In genomic region chr10:55697096-55697495, GRCm38 (mm10) we compare ENCODE assay signal across 18 mouse cellular contexts.
A peak's percentile ranks its signal among the peaks of the same experiment; 100 is the strongest.
DNase-seq lines count a peak whose midpoint lies in the region; TF ChIP-seq lines count a peak whose summit lies in the region.
"Had no signal": no experiment of that assay in that cellular context is flagged by ENCODE, and none has a peak within 500 bp of the region (broad histone marks: within the 10 kb centered on the region; RNA-seq: fewer than 3 reads in every experiment).

No protein-coding gene starts in this region.

- TF ChIP-seq EP300 in CH12.LX (IDR thresholded peaks at IDR 0.05; ENCODE audit: low read length), result no peak

- H3K9me3 ChIP-seq in CH12.LX (replicated peaks; ENCODE audit: low read length), result no peaks in the 10 kb centered on the region
- H3K9me3 ChIP-seq in ES-E14 (ENCODE audit: control insufficient read depth, insufficient read depth, low read depth, low read length), result no peaks in the 10 kb centered on the region
- H3K9me3 ChIP-seq: G1E had no signal

- dilution Hi-C loops in CH12.LX (cut with MboI; ENCODE audit: extremely low pct_ligation_motif_present, extremely low pct_unique_long_range_greater_than_20kb, low sequenced_read_pairs), result no loop called here

- H3K36me3 ChIP-seq in CH12.LX (replicated peaks in 1 of 2; ENCODE audit: control insufficient read depth in 1 of 2, insufficient read depth in 1 of 2, low read length in 1 of 2) (no peaks in the 10 kb centered on the region), ES-E14 (ENCODE audit: control insufficient read depth, insufficient read depth, low read length, poor library complexity, severe bottlenecking) (no peaks in the 10 kb centered on the region)
- H3K36me3 ChIP-seq: G1E had no signal

- no peak overlapping the region for H3K4me2 ChIP-seq in CH12.LX (ENCODE audit: insufficient read depth, low read depth, poor library complexity, severe bottlenecking)

- no peak overlapping the region for H3K9ac ChIP-seq in CH12.LX (ENCODE audit: insufficient read depth, low read depth)
- no peak overlapping the region for H3K9ac ChIP-seq in ES-E14 (ENCODE audit: insufficient read depth, low read depth, low read length, poor library complexity, severe bottlenecking)

- DNase-seq in CH12.LX (ENCODE audit: extremely low read depth) (no peak), ES-E14 (ENCODE audit: low read depth, low spot score) (no peak)
- no peak for DNase-seq in thymus, postnatal 14 days
- DNase-seq in ovary, postnatal 10 days (ENCODE audit: low spot score), result no peak
- DNase-seq: adrenal gland, adult 2 months; adrenal gland, adult 8-10 months; adrenal gland, postnatal 10 days; adrenal gland, postnatal 14 days; adrenal gland, postnatal 25 days; adrenal gland, postnatal 36 days; B cell, adult 2 months; cerebellum, adult 11 months; cerebellum, adult 11-12 months; cerebellum, adult 18-20 months; cerebellum, adult 2 months; cerebellum, adult 8-10 months had no signal

- H3K27me3 ChIP-seq in CH12.LX (replicated peaks), result no peaks in the 10 kb centered on the region
- H3K27me3 ChIP-seq: Patski had no signal

- no peak overlapping the region for H3K27ac ChIP-seq in CH12.LX (ENCODE audit: insufficient read depth, low read depth)
- H3K27ac ChIP-seq in ES-E14 (ENCODE audit: insufficient read depth, low read depth, low read length, poor library complexity, severe bottlenecking), result no peak overlapping the region

- TF ChIP-seq RAD21 in CH12.LX (IDR thresholded peaks at IDR 0.05; ENCODE audit: low read depth, low read length), result no peak

- TF ChIP-seq POLR2A in CH12.LX (IDR thresholded peaks at IDR 0.05; ENCODE audit: low read depth, low read length), result no peak

- in situ Hi-C loops in CH12.LX (cut with MboI; ENCODE audit: low pct_ligation_motif_present, low pct_unique_long_range_greater_than_20kb, low sequenced_read_pairs) (no loop called here), ES-E14 (cut with MboI; ENCODE audit: low sequenced_read_pairs in 2 of 2, unreplicated experiment in 2 of 2) (no loop called here)

- H3K79me2 ChIP-seq in CH12.LX (replicated peaks; ENCODE audit: control insufficient read depth, extremely low read depth, insufficient read depth, poor library complexity, severe bottlenecking), result no peaks in the 10 kb centered on the region

- H3K4me1 ChIP-seq in CH12.LX (ENCODE audit: control insufficient read depth in 1 of 2, insufficient read depth in 2 of 2) (no peaks in the 10 kb centered on the region), ES-E14 (ENCODE audit: control insufficient read depth in 2 of 2, insufficient read depth in 2 of 2, low read length in 2 of 2, poor library complexity in 1 of 2) (no peaks in the 10 kb centered on the region)

- H3K4me3 ChIP-seq in CH12.LX (replicated peaks in 1 of 3; ENCODE audit: low read depth in 2 of 3, low read length in 2 of 3, poor library complexity in 1 of 3) (no peak overlapping the region), ES-E14 (ENCODE audit: insufficient read depth in 1 of 2, low read depth in 1 of 2, low read length in 2 of 2, poor library complexity in 1 of 2, severe bottlenecking in 1 of 2) (no peak overlapping the region)

- TF ChIP-seq CTCF in CH12.LX (conservative IDR thresholded peaks at IDR 0.05 in 1 of 2, IDR thresholded peaks at IDR 0.05 in 1 of 2; ENCODE audit: low read depth in 2 of 2, low read length in 2 of 2), result no peak

TF ChIP-seq in CH12.LX, 34 proteins besides CTCF, POLR2A, EP300 and RAD21:
- TF ChIP-seq MAFK (IDR thresholded peaks at IDR 0.05; ENCODE audit: insufficient replicate concordance, low read length), result peak; percentile 51; the same call in 1 of the 2 replicates
- TF ChIP-seq RCOR1 (conservative IDR thresholded peaks at IDR 0.05; ENCODE audit: low read depth, low read length), result no peak
TF ChIP-seq in CH12.LX: peak in this region for 1.

TF ChIP-seq in ES-E14, 5 proteins besides CTCF, POLR2A, EP300 and RAD21:
- TF ChIP-seq MAFK (IDR thresholded peaks at IDR 0.05; ENCODE audit: insufficient read depth, low read depth, low read length) (0 out of 2 replicates have a peak, but pooled peaks have one; percentile 53), HCFC1 (IDR thresholded peaks at IDR 0.05; ENCODE audit: borderline replicate concordance, insufficient read depth, low read length) (no peak)
